Mouse (Mus musculus) heart, embryonic 14.5 days (tissue): ENCODE measurements at regions not wholly inside any gene's neighbourhood (a gene's known extent, or its start where the extent isn't known, plus 50 kb on each side); places are given as distances from the start of the nearest gene placed in this dataset.
A peak's percentile ranks its signal among the peaks of the same experiment; 100 is the strongest.

ENCODE experiments used
- ATAC-seq: fragments of 200-750 bp; cut with Nextera tagmentation; 2 replicates; pipeline ENCODE4 v1.8.0; 2017; ENCODE audit warnings: low read depth, moderate TSS enrichment; ENCODE audit not compliant: insufficient number of reproducible peaks, insufficient read depth, low FRiP score
- H3K27ac ChIP-seq, 2 experiments: fragments of 200-500 bp in 1 of 2; fragments of 300-500 bp in 1 of 2; sonication (generic) in 1 of 2; replicated peaks in 1 of 2; 2 replicates each; pipeline ENCODE4 v1.5.1; 2012 to 2014; ENCODE audit warnings: low read depth in 2 of 2, low read length in 2 of 2, control low read depth in 1 of 2, mild to moderate bottlenecking in 1 of 2, mixed read lengths in 1 of 2; ENCODE audit not compliant: control insufficient read depth in 1 of 2, insufficient read depth in 1 of 2
- H3K27me3 ChIP-seq: fragments of 300-500 bp; sonication (generic); 2 replicates; pipeline ENCODE4 v1.6.1; 2014; ENCODE audit warnings: mild to moderate bottlenecking, low read length, control low read depth; ENCODE audit not compliant: control insufficient read depth, insufficient read depth
- H3K36me3 ChIP-seq: fragments of 300-500 bp; sonication (generic); 2 replicates; pipeline ENCODE4 v1.6.1; 2014; ENCODE audit warnings: mild to moderate bottlenecking, control low read depth, low read length, mixed read lengths; ENCODE audit not compliant: control insufficient read depth, insufficient read depth
- H3K4me1 ChIP-seq, 2 experiments: fragments of 200-500 bp in 1 of 2; fragments of 300-500 bp in 1 of 2; sonication (generic) in 1 of 2; 2 replicates each; pipeline ENCODE4 v1.6.1; 2012 to 2014; ENCODE audit warnings: low read length in 2 of 2, control low read depth in 1 of 2, mixed read lengths in 1 of 2; ENCODE audit not compliant: control insufficient read depth in 2 of 2, insufficient read depth in 2 of 2
- H3K4me2 ChIP-seq: fragments of 300-500 bp; sonication (generic); 2 replicates; pipeline ENCODE4 v1.6.1; 2014; ENCODE audit warnings: mild to moderate bottlenecking, low read length
- H3K4me3 ChIP-seq, 2 experiments: fragments of 200-500 bp in 1 of 2; fragments of 300-500 bp in 1 of 2; sonication (generic) in 1 of 2; 2 replicates each; pipeline ENCODE4 v1.5.1; 2012 to 2014; ENCODE audit warnings: low read length in 2 of 2, mild to moderate bottlenecking in 2 of 2, control low read depth in 1 of 2, low read depth in 1 of 2, moderate library complexity in 1 of 2; ENCODE audit not compliant: control insufficient read depth in 1 of 2, insufficient read depth in 1 of 2
- H3K9ac ChIP-seq: fragments of 300-500 bp; sonication (generic); 2 replicates; pipeline ENCODE4 v1.6.1; 2014; ENCODE audit warnings: mild to moderate bottlenecking, low read length
- H3K9me3 ChIP-seq: fragments of 300-500 bp; sonication (generic); 2 replicates; pipeline ENCODE4 v1.6.1; 2016; ENCODE audit warnings: low read length, control low read depth; ENCODE audit not compliant: control insufficient read depth
- WGBS: fragments of 180-500 bp; shearing (Covaris S2); extraction: QIAGEN DNeasy Blood & Tissue Kit; methylation state at CpG from one replicate; pipeline ENCODE4 v1.1.7; 2014; 5-methylcytosine and 5-hydroxymethylcytosine counted together

GRCm38 (mm10) chr10:24445036-24445435, 150.2 kb upstream of the Ccn2 start:
- peaks cover 3% of the 10 kb centered on the region; the same call in 1 of the 2 replicates for H3K9me3 ChIP-seq

GRCm38 (mm10) chr10:24446168-24446567, 149.1 kb upstream of the Ccn2 start:
- peak overlapping the region; percentile 56 to 76; a peak in 3 of 4 replicates for H3K27ac ChIP-seq
- no peak overlapping the region for H3K4me3 ChIP-seq
- no peaks in the 10 kb centered on the region for H3K27me3 ChIP-seq
- peaks cover 20 to 48% of the 10 kb centered on the region in 2 experiments for H3K4me1 ChIP-seq
- H3K4me2 ChIP-seq = peak overlapping the region; percentile 34
- WGBS = 6% methylated on average over 8 of the region's 8 CpGs
- ATAC-seq = peak; percentile 52
- no peaks in the 10 kb centered on the region for H3K36me3 ChIP-seq
- peaks cover 4% of the 10 kb centered on the region; the same call in 1 of the 2 replicates for H3K9me3 ChIP-seq
- H3K9ac ChIP-seq = no peak overlapping the region

More at GRCm38 (mm10) chr10:24445036-24445435, 150.2 kb upstream of the Ccn2 start:
- no peak for ATAC-seq
- H3K27ac ChIP-seq = peak overlapping the region; percentile 50 to 76; a peak in 3 of 4 replicates
- no peaks in the 10 kb centered on the region for H3K27me3 ChIP-seq
- no peak overlapping the region for H3K4me3 ChIP-seq
- no peaks in the 10 kb centered on the region for H3K36me3 ChIP-seq
- H3K4me1 ChIP-seq = peaks cover 20 to 48% of the 10 kb centered on the region in 2 experiments
- H3K4me2 ChIP-seq = no peak overlapping the region
- 56% methylated on average over 6 of the region's 6 CpGs for WGBS
- no peak overlapping the region for H3K9ac ChIP-seq

- no peaks in the 10 kb centered on the region for H3K36me3 ChIP-seq
- ATAC-seq = no peak
- 30% methylated on average over 6 of the region's 6 CpGs for WGBS
- peaks cover 20 to 48% of the 10 kb centered on the region in 2 experiments for H3K4me1 ChIP-seq
- H3K9me3 ChIP-seq = peaks cover 4% of the 10 kb centered on the region; the same call in 1 of the 2 replicates
- H3K9ac ChIP-seq = no peak overlapping the region; the same call in 1 of the 2 replicates
- no peak overlapping the region for H3K4me2 ChIP-seq
- H3K27ac ChIP-seq = peak overlapping the region; percentile 65 to 76
- no peaks in the 10 kb centered on the region for H3K27me3 ChIP-seq
- H3K4me3 ChIP-seq = no peak overlapping the region
Measured at GRCm38 (mm10) chr10:24447135-24447534, 148.1 kb upstream of the Ccn2 start.

- peak overlapping the region; percentile 65 to 76 for H3K27ac ChIP-seq
- H3K36me3 ChIP-seq = no peaks in the 10 kb centered on the region
- WGBS = 44% methylated on average over 9 of the region's 9 CpGs
- H3K4me3 ChIP-seq = no peak overlapping the region
- H3K27me3 ChIP-seq = no peaks in the 10 kb centered on the region
- ATAC-seq = peak; percentile 26; the same call in 1 of the 2 replicates
- peaks cover 20 to 48% of the 10 kb centered on the region in 2 experiments for H3K4me1 ChIP-seq
- H3K4me2 ChIP-seq = no peak overlapping the region
- H3K9me3 ChIP-seq = peaks cover 4% of the 10 kb centered on the region; the same call in 1 of the 2 replicates
- peak overlapping the region; percentile 41; the same call in 1 of the 2 replicates for H3K9ac ChIP-seq
Measured at GRCm38 (mm10) chr10:24448001-24448561, 147.2 kb upstream of the Ccn2 start.

GRCm38 (mm10) chr10:24453507-24453906, 141.7 kb upstream of the Ccn2 start:
- Histone ChIP-seq H3K27me3 (no peaks in the 10 kb centered on the region), H3K4me1 (peaks cover 5 to 8% of the 10 kb centered on the region in 2 experiments), H3K4me3 (no peak overlapping the region), H3K27ac (peak overlapping the region in 1 of 2 experiments; percentile 59; a peak in 1 of 4 replicates), H3K9ac (no peak overlapping the region), H3K9me3 (peaks cover 4% of the 10 kb centered on the region; the same call in 1 of the 2 replicates), H3K36me3 (no peaks in the 10 kb centered on the region), H3K4me2 (no peak overlapping the region)
- ATAC-seq = no peak
- WGBS = 55% methylated on average over 4 of the region's 4 CpGs

- Histone ChIP-seq H3K36me3 (no peaks in the 10 kb centered on the region), H3K27ac (peak overlapping the region; percentile 39 to 74), H3K4me3 (no peak overlapping the region), H3K4me1 (peaks cover 7 to 9% of the 10 kb centered on the region in 2 experiments; a peak in 3 of 4 replicates), H3K4me2 (no peak overlapping the region), H3K27me3 (no peaks in the 10 kb centered on the region), H3K9me3 (no peaks in the 10 kb centered on the region), H3K9ac (no peak overlapping the region)
- peak; percentile 54; the same call in 1 of the 2 replicates for ATAC-seq
- 32% methylated on average over 2 of the region's 2 CpGs for WGBS
Measured at GRCm38 (mm10) chr10:24458667-24459066, 136.6 kb upstream of the Ccn2 start.

- Histone ChIP-seq H3K36me3 (no peaks in the 10 kb centered on the region), H3K27ac (no peak overlapping the region), H3K27me3 (no peaks in the 10 kb centered on the region), H3K9me3 (no peaks in the 10 kb centered on the region), H3K9ac (no peak overlapping the region), H3K4me2 (no peak overlapping the region), H3K4me1 (0 out of 4 replicates have a peak, but pooled peaks cover 0 to 3% of the 10 kb centered on the region in 2 experiments), H3K4me3 (no peak overlapping the region)
- no peak for ATAC-seq
- WGBS = 91% methylated on average over 1 of the region's 1 CpGs
Measured at GRCm38 (mm10) chr10:24463873-24464272, 131.4 kb upstream of the Ccn2 start.
